Mouse (Mus musculus): Measurements from ENCODE around the gene Cryz. TPM values are rescaled to one million over a fixed set of nuclear protein-coding genes. Genes with fewer than 3 reads are reported as not detected.
A peak's percentile ranks its signal among the peaks of the same experiment; 100 is the strongest.
"Not testable (repeated sequence)": the region's sequence is repeated elsewhere in the genome, so short reads cannot be mapped to it uniquely, and the experiment has no call there.

Gene Cryz
- polyA plus RNA-seq, 1 experiment from 2014 or later = 9.3 TPM

GRCm38 (mm10) chr3:154614771-154615170 is 18.3 kb downstream of the Cryz start:
- no peaks in the 10 kb centered on the region for H3K4me1 ChIP-seq (replicated peaks)
- no peaks in the 10 kb centered on the region for H3K9me3 ChIP-seq
- 92% methylated on average over 8 of the region's 8 CpGs for WGBS
- no peaks in the 10 kb centered on the region for H3K27me3 ChIP-seq
- H3K9ac ChIP-seq = no peak overlapping the region
- H3K36me3 ChIP-seq = no peaks in the 10 kb centered on the region
- H3K4me3 ChIP-seq = no peak overlapping the region
- no peak overlapping the region for H3K27ac ChIP-seq (replicated peaks)
- no peak overlapping the region for H3K4me2 ChIP-seq
- no peak for ATAC-seq (ENCODE audit: low FRiP score, low read depth)

GRCm38 (mm10) chr3:154615304-154615703 is 18.8 kb downstream of the Cryz start:
- Histone ChIP-seq H3K27me3 (no peaks in the 10 kb centered on the region), H3K4me1 (replicated peaks) (no peaks in the 10 kb centered on the region), H3K9me3 (no peaks in the 10 kb centered on the region), H3K9ac (no peak overlapping the region), H3K36me3 (no peaks in the 10 kb centered on the region), H3K4me2 (no peak overlapping the region), H3K4me3 (no peak overlapping the region), H3K27ac (replicated peaks) (no peak overlapping the region)
- WGBS = 89% methylated on average over 7 of the region's 7 CpGs
- ATAC-seq (ENCODE audit: low FRiP score, low read depth) = no peak

- 93% methylated on average over 4 of the region's 4 CpGs for WGBS
- no peak overlapping the region for H3K27ac ChIP-seq (replicated peaks)
- no peaks in the 10 kb centered on the region for H3K36me3 ChIP-seq
- no peak overlapping the region for H3K9ac ChIP-seq
- no peaks in the 10 kb centered on the region for H3K27me3 ChIP-seq
- no peaks in the 10 kb centered on the region for H3K4me1 ChIP-seq (replicated peaks)
- H3K4me2 ChIP-seq = no peak overlapping the region
- no peaks in the 10 kb centered on the region for H3K9me3 ChIP-seq
- H3K4me3 ChIP-seq = no peak overlapping the region
- ATAC-seq (ENCODE audit: low FRiP score, low read depth) = no peak
Measured at GRCm38 (mm10) chr3:154616106-154616505, 19.6 kb downstream of the Cryz start.

- no peak overlapping the region for H3K27ac ChIP-seq (replicated peaks)
- no peak overlapping the region for H3K9ac ChIP-seq
- no peak for ATAC-seq (ENCODE audit: low FRiP score, low read depth)
- H3K4me1 ChIP-seq (replicated peaks) = no peaks in the 10 kb centered on the region
- no peaks in the 10 kb centered on the region for H3K9me3 ChIP-seq
- no peak overlapping the region for H3K4me3 ChIP-seq
- no peak overlapping the region for H3K4me2 ChIP-seq
- no peaks in the 10 kb centered on the region for H3K27me3 ChIP-seq
- no peaks in the 10 kb centered on the region for H3K36me3 ChIP-seq
Measured at GRCm38 (mm10) chr3:154628284-154628683, 31.8 kb downstream of the Cryz start.

GRCm38 (mm10) chr3:154631281-154631680 is 34.8 kb downstream of the Cryz start:
- not testable (repeated sequence) for H3K9me3 ChIP-seq; H3K4me2 ChIP-seq; H3K9ac ChIP-seq; ATAC-seq (ENCODE audit: low FRiP score, low read depth); H3K4me1 ChIP-seq (replicated peaks); H3K27ac ChIP-seq (replicated peaks); H3K4me3 ChIP-seq; H3K27me3 ChIP-seq; H3K36me3 ChIP-seq
- WGBS = 88% methylated on average over 2 of the region's 2 CpGs

GRCm38 (mm10) chr3:154633091-154633490 is 36.6 kb downstream of the Cryz start:
- Histone ChIP-seq H3K4me2 (no peak overlapping the region), H3K9me3 (no peaks in the 10 kb centered on the region), H3K4me3 (no peak overlapping the region), H3K27me3 (no peaks in the 10 kb centered on the region), H3K36me3 (no peaks in the 10 kb centered on the region), H3K27ac (replicated peaks) (no peak overlapping the region), H3K9ac (no peak overlapping the region), H3K4me1 (replicated peaks) (no peaks in the 10 kb centered on the region)
- WGBS = 64% methylated on average over 5 of the region's 5 CpGs
- no peak for ATAC-seq (ENCODE audit: low FRiP score, low read depth)

GRCm38 (mm10) chr3:154646638-154647442 is 50.3 kb downstream of the Cryz start:
- Histone ChIP-seq H3K9me3 (no peaks in the 10 kb centered on the region), H3K36me3 (no peaks in the 10 kb centered on the region), H3K4me2 (peak overlapping the region; percentile 37), H3K27me3 (peaks cover 4% of the 10 kb centered on the region; the same call in 1 of the 2 replicates), H3K4me1 (replicated peaks) (peaks cover 12% of the 10 kb centered on the region; the same call in 1 of the 2 replicates), H3K27ac (replicated peaks) (no peak overlapping the region), H3K9ac (no peak overlapping the region), H3K4me3 (peak overlapping the region; percentile 9; the same call in 1 of the 2 replicates)
- 61% methylated on average over 29 of the region's 29 CpGs for WGBS
- peak; percentile 42 for ATAC-seq (ENCODE audit: low FRiP score, low read depth)

- 0 out of 2 replicates have a peak overlapping the region, but pooled peaks have one; percentile 9 for H3K4me3 ChIP-seq
- 64% methylated on average over 7 of the region's 7 CpGs for WGBS
- no peaks in the 10 kb centered on the region for H3K9me3 ChIP-seq
- peaks cover 4% of the 10 kb centered on the region; the same call in 1 of the 2 replicates for H3K27me3 ChIP-seq
- ATAC-seq (ENCODE audit: low FRiP score, low read depth) = peak; percentile 38; the same call in 1 of the 2 replicates
- peak overlapping the region; percentile 37 for H3K4me2 ChIP-seq
- H3K9ac ChIP-seq = no peak overlapping the region
- H3K27ac ChIP-seq (replicated peaks) = no peak overlapping the region
- H3K4me1 ChIP-seq (replicated peaks) = peaks cover 12% of the 10 kb centered on the region; the same call in 1 of the 2 replicates
- no peaks in the 10 kb centered on the region for H3K36me3 ChIP-seq
Measured at GRCm38 (mm10) chr3:154647443-154647780, 50.9 kb downstream of the Cryz start.

GRCm38 (mm10) chr3:154649411-154650285 is 53.1 kb downstream of the Cryz start:
- Histone ChIP-seq H3K27me3 (peaks cover 4% of the 10 kb centered on the region; the same call in 1 of the 2 replicates), H3K9ac (no peak overlapping the region), H3K27ac (replicated peaks) (no peak overlapping the region), H3K4me1 (replicated peaks) (peaks cover 21% of the 10 kb centered on the region), H3K36me3 (no peaks in the 10 kb centered on the region), H3K4me2 (no peak overlapping the region), H3K9me3 (no peaks in the 10 kb centered on the region), H3K4me3 (no peak overlapping the region)
- 0 out of 2 replicates have a peak, but pooled peaks have one; percentile 34 for ATAC-seq (ENCODE audit: low FRiP score, low read depth)
- 32% methylated on average over 20 of the region's 20 CpGs for WGBS

GRCm38 (mm10) chr3:154651192-154651821 is 54.8 kb downstream of the Cryz start:
- H3K27me3 ChIP-seq = peaks cover 4% of the 10 kb centered on the region; the same call in 1 of the 2 replicates
- no peaks in the 10 kb centered on the region for H3K36me3 ChIP-seq
- H3K9ac ChIP-seq = no peak overlapping the region
- H3K4me3 ChIP-seq = no peak overlapping the region
- 83% methylated on average over 10 of the region's 10 CpGs for WGBS
- H3K27ac ChIP-seq (replicated peaks) = no peak overlapping the region
- no peak overlapping the region for H3K4me2 ChIP-seq
- no peaks in the 10 kb centered on the region for H3K9me3 ChIP-seq
- no peak for ATAC-seq (ENCODE audit: low FRiP score, low read depth)
- peaks cover 21% of the 10 kb centered on the region for H3K4me1 ChIP-seq (replicated peaks)

- Histone ChIP-seq H3K9ac (no peak overlapping the region), H3K9me3 (no peaks in the 10 kb centered on the region), H3K4me1 (replicated peaks) (peaks cover 14% of the 10 kb centered on the region; the same call in 1 of the 2 replicates), H3K4me2 (peak overlapping the region; percentile 18; the same call in 1 of the 2 replicates), H3K36me3 (no peaks in the 10 kb centered on the region), H3K27me3 (peaks cover 4% of the 10 kb centered on the region; the same call in 1 of the 2 replicates), H3K27ac (replicated peaks) (peak overlapping the region; percentile 7; the same call in 1 of the 2 replicates), H3K4me3 (no peak overlapping the region)
- WGBS = 43% methylated on average over 24 of the region's 24 CpGs
- ATAC-seq (ENCODE audit: low FRiP score, low read depth) = peak; percentile 81
Measured at GRCm38 (mm10) chr3:154652581-154653420, 56.3 kb downstream of the Cryz start.
